Mouse (Mus musculus) hindbrain, embryonic 13.5 days (tissue): ENCODE results near the gene Bex6. TPM values are rescaled to one million over a fixed set of nuclear protein-coding genes. Genes with fewer than 3 reads are reported as not detected.
A peak's percentile ranks its signal among the peaks of the same experiment; 100 is the strongest.

Source experiments
- ATAC-seq: fragments of 200-750 bp; cut with Nextera tagmentation; 2 replicates; pipeline ENCODE4 v1.8.0; 2017; ENCODE audit warnings: moderate TSS enrichment; ENCODE audit not compliant: low FRiP score
- H3K27ac ChIP-seq: fragments of 300-500 bp; sonication (generic); 2 replicates; pipeline ENCODE4 v1.5.1; 2015; ENCODE audit warnings: inconsistent platforms, mild to moderate bottlenecking, moderate library complexity
- H3K27me3 ChIP-seq: fragments of 300-500 bp; sonication (generic); 2 replicates; pipeline ENCODE4 v1.6.1; 2015; ENCODE audit warnings: mild to moderate bottlenecking, inconsistent platforms
- H3K36me3 ChIP-seq: fragments of 300-500 bp; sonication (generic); 2 replicates; pipeline ENCODE4 v1.6.1; 2015; ENCODE audit warnings: mild to moderate bottlenecking, inconsistent platforms
- H3K4me1 ChIP-seq: fragments of 300-500 bp; sonication (generic); replicated peaks from 2 replicates; pipeline ENCODE4 v1.6.1; 2015; ENCODE audit warnings: inconsistent platforms
- H3K4me2 ChIP-seq: fragments of 300-500 bp; sonication (generic); 2 replicates; pipeline ENCODE4 v1.6.1; 2015; ENCODE audit warnings: inconsistent platforms, mild to moderate bottlenecking, moderate library complexity
- H3K4me3 ChIP-seq: fragments of 300-500 bp; sonication (generic); 2 replicates; pipeline ENCODE4 v1.5.1; 2015; ENCODE audit warnings: mild to moderate bottlenecking, inconsistent platforms
- H3K9ac ChIP-seq: fragments of 300-500 bp; sonication (generic); 2 replicates; pipeline ENCODE4 v1.6.1; 2015; ENCODE audit warnings: mild to moderate bottlenecking, inconsistent platforms
- H3K9me3 ChIP-seq: fragments of 300-500 bp; sonication (generic); 2 replicates; pipeline ENCODE4 v1.6.1; 2016; ENCODE audit warnings: inconsistent platforms
- WGBS: fragments of 180-500 bp; shearing (Covaris S2); methylation state at CpG from one replicate; pipeline ENCODE4 v1.1.7; 2015; 5-methylcytosine and 5-hydroxymethylcytosine counted together
- polyA plus RNA-seq: library from polyadenylated mRNA; unstranded; fragments of >200 nt; fragmentation: Nextera tagmentation; extraction: Ambion mirVana; gene quantifications from 2 replicates; pipeline ENCODE4 v1.2.1, GENCODE M21; 2015

The Bex6 gene
- not detected in 2 replicates for polyA plus RNA-seq

DNA sequence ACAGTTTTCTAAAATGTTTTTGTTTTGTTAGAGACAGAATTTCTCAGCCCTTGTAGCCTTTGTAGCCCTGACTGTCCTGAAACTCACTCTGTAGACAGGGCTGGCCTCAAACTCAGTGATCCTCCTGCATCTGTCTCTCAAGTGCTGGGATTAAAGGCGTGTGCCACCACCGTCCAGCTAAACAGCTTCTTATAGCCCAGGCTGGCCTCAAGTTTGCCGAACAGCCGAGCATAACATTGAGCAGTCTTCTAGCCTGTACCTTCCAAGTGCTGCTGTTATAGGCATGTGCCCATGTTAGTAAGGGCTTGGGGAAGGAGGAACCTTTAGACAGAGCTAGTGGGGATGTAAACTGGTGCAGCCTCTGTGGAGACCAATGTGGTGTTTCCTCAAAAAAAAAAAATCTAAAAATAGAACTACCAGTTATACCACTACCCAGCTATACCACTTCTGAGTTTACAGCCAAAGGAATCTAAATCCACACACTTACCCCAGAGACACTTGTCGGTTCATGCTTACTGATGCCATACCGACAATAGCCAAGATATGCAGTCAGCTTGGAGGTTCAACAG, at the start of gene Bex6:
Bex6 (plus strand) TSS at position 491 of the 569 bp plus-strand sequence.
- Histone ChIP-seq H3K4me2 (no peak within 1 kb of the TSS), H3K9me3 (no peaks in the 10 kb centered on the region), H3K27me3 (no peaks in the 10 kb centered on the region), H3K4me1 (0 out of 2 replicates have a peak, but pooled peaks cover 6% of the 10 kb centered on the region), H3K36me3 (no peaks in the 10 kb centered on the region), H3K27ac (no peak within 1 kb of the TSS), H3K9ac (no peak within 1 kb of the TSS), H3K4me3 (no peak within 1 kb of the TSS)
- 91% methylated on average over 6 of the region's 6 CpGs for WGBS
- ATAC-seq: no peak

- no peak overlapping the region for H3K27ac ChIP-seq
- no peaks in the 10 kb centered on the region for H3K27me3 ChIP-seq
- no peaks in the 10 kb centered on the region for H3K9me3 ChIP-seq
- H3K9ac ChIP-seq: no peak overlapping the region
- no peak for ATAC-seq
- H3K36me3 ChIP-seq: no peaks in the 10 kb centered on the region
- 79% methylated on average over 16 of the region's 16 CpGs for WGBS
- no peaks in the 10 kb centered on the region for H3K4me1 ChIP-seq
- no peak overlapping the region for H3K4me2 ChIP-seq
- no peak overlapping the region for H3K4me3 ChIP-seq
These were observed 49.3 kb upstream of the Bex6 start for GRCm38 (mm10) chr16:32130190-32130826.

- no peak overlapping the region for H3K4me3 ChIP-seq
- WGBS: 81% methylated on average over 3 of the region's 3 CpGs
- no peak for ATAC-seq
These were observed 46.5 kb upstream of the Bex6 start for GRCm38 (mm10) chr16:32133148-32133547.

GRCm38 (mm10) chr16:32135842-32136357, 43.7 kb upstream of the Bex6 start:
- ATAC-seq: no peak
- no peak overlapping the region for H3K4me3 ChIP-seq
- 83% methylated on average over 7 of the region's 7 CpGs for WGBS

More at GRCm38 (mm10) chr16:32133148-32133547, 46.5 kb upstream of the Bex6 start:
- Histone ChIP-seq H3K9me3 (0 out of 2 replicates have a peak, but pooled peaks cover 3% of the 10 kb centered on the region), H3K4me2 (no peak overlapping the region), H3K9ac (no peak overlapping the region), H3K27ac (no peak overlapping the region), H3K27me3 (no peaks in the 10 kb centered on the region), H3K4me1 (no peaks in the 10 kb centered on the region), H3K36me3 (no peaks in the 10 kb centered on the region)

GRCm38 (mm10) chr16:32138954-32139353, 40.7 kb upstream of the Bex6 start:
- 95% methylated on average over 1 of the region's 1 CpGs for WGBS
- Histone ChIP-seq H3K27me3 (no peaks in the 10 kb centered on the region), H3K4me3 (no peak overlapping the region), H3K9me3 (peaks cover 5% of the 10 kb centered on the region; the same call in 1 of the 2 replicates), H3K9ac (no peak overlapping the region), H3K4me2 (no peak overlapping the region), H3K27ac (no peak overlapping the region), H3K36me3 (peaks cover 11% of the 10 kb centered on the region), H3K4me1 (no peaks in the 10 kb centered on the region)
- no peak for ATAC-seq

More at GRCm38 (mm10) chr16:32135842-32136357, 43.7 kb upstream of the Bex6 start:
- Histone ChIP-seq H3K9ac (no peak overlapping the region), H3K27ac (no peak overlapping the region), H3K4me2 (no peak overlapping the region), H3K9me3 (0 out of 2 replicates have a peak, but pooled peaks cover 3% of the 10 kb centered on the region), H3K4me1 (no peaks in the 10 kb centered on the region), H3K27me3 (no peaks in the 10 kb centered on the region), H3K36me3 (no peaks in the 10 kb centered on the region)

GRCm38 (mm10) chr16:32143766-32144165, 35.9 kb upstream of the Bex6 start:
- Histone ChIP-seq H3K4me3 (no peak overlapping the region), H3K4me2 (no peak overlapping the region), H3K27me3 (no peaks in the 10 kb centered on the region), H3K36me3 (peaks cover 18% of the 10 kb centered on the region), H3K4me1 (no peaks in the 10 kb centered on the region; the same call in 1 of the 2 replicates), H3K9me3 (peaks cover 3% of the 10 kb centered on the region; the same call in 1 of the 2 replicates), H3K27ac (no peak overlapping the region), H3K9ac (no peak overlapping the region)
- 97% methylated on average over 15 of the region's 15 CpGs for WGBS
- ATAC-seq: no peak

- 94% methylated on average over 17 of the region's 17 CpGs for WGBS
- H3K4me2 ChIP-seq: no peak overlapping the region
- ATAC-seq: no peak
- H3K36me3 ChIP-seq: peaks cover 18% of the 10 kb centered on the region
- H3K27ac ChIP-seq: no peak overlapping the region
- H3K4me1 ChIP-seq: no peaks in the 10 kb centered on the region; the same call in 1 of the 2 replicates
- H3K4me3 ChIP-seq: no peak overlapping the region
- H3K9ac ChIP-seq: no peak overlapping the region
- H3K9me3 ChIP-seq: peaks cover 3% of the 10 kb centered on the region; the same call in 1 of the 2 replicates
- no peaks in the 10 kb centered on the region for H3K27me3 ChIP-seq
These were observed 35.0 kb upstream of the Bex6 start for GRCm38 (mm10) chr16:32144592-32144991.

DNA sequence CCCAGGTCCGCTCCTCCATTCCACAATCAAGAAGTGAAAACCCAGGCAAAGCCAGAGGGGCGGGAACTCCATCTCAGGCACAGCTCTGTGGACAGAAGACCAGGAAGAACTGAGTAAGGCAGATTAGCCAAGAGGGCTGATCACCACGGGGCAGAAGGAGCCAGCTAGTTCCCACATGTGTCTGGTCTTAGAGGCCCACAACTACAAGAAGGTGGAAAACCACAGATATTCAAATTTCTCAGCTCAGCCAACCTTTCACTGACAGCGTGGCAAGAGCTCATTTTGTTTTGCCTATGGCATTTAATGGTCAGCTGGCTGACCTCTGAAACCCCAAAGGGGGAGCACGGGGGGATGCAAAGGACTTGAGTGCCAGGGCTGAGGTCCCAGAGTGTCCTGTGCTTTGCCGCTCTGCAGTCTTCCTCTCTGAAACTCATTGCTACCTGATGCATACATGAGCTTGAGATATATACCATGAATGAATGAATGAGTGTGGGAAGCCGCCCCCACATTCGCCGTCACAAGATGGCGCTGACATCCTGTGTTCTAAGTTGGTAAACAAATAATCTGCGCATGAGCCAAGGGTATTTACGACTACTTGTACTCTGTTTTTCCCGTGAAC, 31.9 kb upstream of the Bex6 start:
- Histone ChIP-seq H3K9me3 (peaks cover 3% of the 10 kb centered on the region; the same call in 1 of the 2 replicates), H3K4me1 (no peaks in the 10 kb centered on the region; the same call in 1 of the 2 replicates), H3K4me3 (no peak overlapping the region), H3K9ac (no peak overlapping the region), H3K4me2 (peak overlapping the region; percentile 34), H3K36me3 (peaks cover 18% of the 10 kb centered on the region), H3K27ac (no peak overlapping the region), H3K27me3 (no peaks in the 10 kb centered on the region)
- ATAC-seq: no peak
- 66% methylated on average over 11 of the region's 13 CpGs for WGBS

- H3K27me3 ChIP-seq: no peaks in the 10 kb centered on the region
- peaks cover 15% of the 10 kb centered on the region; the same call in 1 of the 2 replicates for H3K4me1 ChIP-seq
- H3K9me3 ChIP-seq: no peaks in the 10 kb centered on the region
- WGBS: 92% methylated on average over 1 of the region's 1 CpGs
- no peak overlapping the region for H3K4me2 ChIP-seq
- H3K36me3 ChIP-seq: no peaks in the 10 kb centered on the region
- H3K27ac ChIP-seq: no peak overlapping the region
- 0 out of 2 replicates have a peak overlapping the region, but pooled peaks have one; percentile 6 for H3K9ac ChIP-seq
- no peak for ATAC-seq
- H3K4me3 ChIP-seq: no peak overlapping the region
These were observed 25.6 kb upstream of the Bex6 start for GRCm38 (mm10) chr16:32153976-32154375.

- no peaks in the 10 kb centered on the region for H3K27me3 ChIP-seq
- WGBS: 75% methylated on average over 13 of the region's 13 CpGs
- no peaks in the 10 kb centered on the region for H3K36me3 ChIP-seq
- H3K9me3 ChIP-seq: no peaks in the 10 kb centered on the region
- 0 out of 2 replicates have a peak overlapping the region, but pooled peaks have one; percentile 6 for H3K9ac ChIP-seq
- peaks cover 15% of the 10 kb centered on the region; the same call in 1 of the 2 replicates for H3K4me1 ChIP-seq
- ATAC-seq: no peak
- H3K27ac ChIP-seq: no peak overlapping the region
- no peak overlapping the region for H3K4me3 ChIP-seq
- no peak overlapping the region for H3K4me2 ChIP-seq
These were observed 25.2 kb upstream of the Bex6 start for GRCm38 (mm10) chr16:32154437-32154836.

DNA sequence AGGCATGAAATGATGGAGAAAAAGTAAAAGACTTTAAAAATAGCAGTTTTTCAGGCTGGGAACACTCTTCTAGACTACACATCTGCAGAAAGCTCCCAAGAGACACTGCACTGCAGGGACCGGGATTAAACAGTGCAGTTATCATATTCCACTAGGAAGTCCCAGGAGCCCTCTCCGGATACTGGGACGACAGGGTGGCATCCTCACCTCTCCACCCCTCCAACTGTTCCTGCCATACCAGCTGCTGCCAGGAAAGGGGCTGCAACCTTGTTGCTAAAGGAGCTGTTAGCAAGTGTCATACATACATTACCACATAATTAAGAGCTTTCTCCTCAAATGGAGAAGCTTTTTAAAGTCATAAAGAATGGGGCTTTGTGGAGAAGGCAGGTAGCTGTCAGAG, 22.9 kb upstream of the Bex6 start:
- peaks cover 15% of the 10 kb centered on the region; the same call in 1 of the 2 replicates for H3K4me1 ChIP-seq
- WGBS: 59% methylated on average over 3 of the region's 3 CpGs
- no peak for ATAC-seq

GRCm38 (mm10) chr16:32157369-32157768, 22.3 kb upstream of the Bex6 start:
- WGBS: 89% methylated on average over 2 of the region's 2 CpGs
- Histone ChIP-seq H3K27me3 (no peaks in the 10 kb centered on the region), H3K9me3 (no peaks in the 10 kb centered on the region), H3K4me3 (no peak overlapping the region), H3K4me1 (peaks cover 15% of the 10 kb centered on the region; the same call in 1 of the 2 replicates), H3K27ac (no peak overlapping the region), H3K4me2 (no peak overlapping the region), H3K9ac (no peak overlapping the region), H3K36me3 (no peaks in the 10 kb centered on the region)
- no peak for ATAC-seq

More for the DNA sequence above, 22.9 kb upstream of the Bex6 start:
- no peak overlapping the region for H3K4me3 ChIP-seq
- no peaks in the 10 kb centered on the region for H3K27me3 ChIP-seq
- no peak overlapping the region for H3K4me2 ChIP-seq
- no peak overlapping the region for H3K27ac ChIP-seq
- no peaks in the 10 kb centered on the region for H3K9me3 ChIP-seq
- H3K36me3 ChIP-seq: no peaks in the 10 kb centered on the region
- H3K9ac ChIP-seq: no peak overlapping the region
